Mouse (Mus musculus) brain, embryonic 18.5 days (tissue): Measurements from ENCODE around the gene Taf10.
"Not testable (repeated sequence)": the region's sequence is repeated elsewhere in the genome, so short reads cannot be mapped to it uniquely, and the experiment has no call there.

Experiments
- DNase-seq: peaks from one replicate; pipeline ENCODE4 v3.0.0-alpha.2; 2012; ENCODE audit warnings: low read depth, low spot score

Taf10 gene

GRCm38 (mm10) chr7:105753281-105753680 lies 9.1 kb upstream of the Taf10 start:
- no peak for DNase-seq

GRCm38 (mm10) chr7:105752716-105753115 lies 8.6 kb upstream of the Taf10 start:
- DNase-seq = no peak

- peak; percentile 82 for DNase-seq
Measured at GRCm38 (mm10) chr7:105751491-105752433, 7.6 kb upstream of the Taf10 start, which contains the start of gene Tpp1. Gene Tpp1 (minus strand): TSS chr7:105752235.

GRCm38 (mm10) chr7:105747776-105748175 lies 3.6 kb upstream of the Taf10 start:
- no peak for DNase-seq

- DNase-seq = not testable (repeated sequence)
Measured at GRCm38 (mm10) chr7:105743246-105743925, 775 bp downstream of the Taf10 start.

GRCm38 (mm10) chr7:105742539-105743215 lies 1.5 kb downstream of the Taf10 start:
- not testable (repeated sequence) for DNase-seq

GRCm38 (mm10) chr7:105741978-105742377 lies 2.2 kb downstream of the Taf10 start:
- DNase-seq = no peak

- DNase-seq = no peak
Measured at GRCm38 (mm10) chr7:105740851-105741250, 3.3 kb downstream of the Taf10 start.

- no peak for DNase-seq
Measured at GRCm38 (mm10) chr7:105740089-105740795, 3.9 kb downstream of the Taf10 start.

GRCm38 (mm10) chr7:105738948-105739347 lies 5.2 kb downstream of the Taf10 start:
- no peak for DNase-seq

GRCm38 (mm10) chr7:105738286-105738685 lies 5.9 kb downstream of the Taf10 start:
- no peak for DNase-seq

- no peak for DNase-seq
Measured at GRCm38 (mm10) chr7:105737648-105738047, 6.5 kb downstream of the Taf10 start.

GRCm38 (mm10) chr7:105736911-105737521 lies 7.1 kb downstream of the Taf10 start, which contains the start of gene Rrp8:
Gene Rrp8 (minus strand): TSS chr7:105737385.
- DNase-seq = no peak

- DNase-seq = peak; percentile 56
Measured at GRCm38 (mm10) chr7:105736264-105736901, 7.8 kb downstream of the Taf10 start, which contains the start of gene Ilk. Gene Ilk (plus strand): TSS chr7:105736592.

GRCm38 (mm10) chr7:105735464-105735863 lies 8.7 kb downstream of the Taf10 start:
- not testable (repeated sequence) for DNase-seq

- DNase-seq = no peak
Measured at GRCm38 (mm10) chr7:105734826-105735225, 9.3 kb downstream of the Taf10 start.

- no peak for DNase-seq
Measured at GRCm38 (mm10) chr7:105733836-105734235, 10.3 kb downstream of the Taf10 start.

- DNase-seq = no peak
Measured at GRCm38 (mm10) chr7:105728701-105729428, 15.3 kb downstream of the Taf10 start.

GRCm38 (mm10) chr7:105726980-105727325 lies 17.2 kb downstream of the Taf10 start:
- DNase-seq = no peak
